Mouse (Mus musculus) hindbrain, embryonic 11.5 days (tissue): ENCODE data around the gene Nutm1. TPM values are rescaled to one million over a fixed set of nuclear protein-coding genes. Genes with fewer than 3 reads are reported as not detected.

Source experiments
- ATAC-seq: fragments of 200-750 bp; cut with Nextera tagmentation; 2 replicates; pipeline ENCODE4 v1.8.0; 2017; ENCODE audit warnings: mild to moderate bottlenecking, moderate TSS enrichment, moderate library complexity; ENCODE audit not compliant: low FRiP score
- DNase-seq: peaks from one replicate; pipeline ENCODE4 v3.0.0-alpha.2; 2015; ENCODE audit warnings: low spot score
- H3K27ac ChIP-seq: fragments of 300-500 bp; sonication (generic); 2 replicates; pipeline ENCODE4 v1.5.1; 2014; ENCODE audit warnings: mild to moderate bottlenecking, low read depth, low read length
- H3K27me3 ChIP-seq: fragments of 300-500 bp; sonication (generic); 2 replicates; pipeline ENCODE4 v1.6.1; 2014; ENCODE audit warnings: mild to moderate bottlenecking, low read length, moderate library complexity, mixed read lengths; ENCODE audit not compliant: control insufficient read depth, insufficient read depth
- H3K36me3 ChIP-seq: fragments of 300-500 bp; sonication (generic); 2 replicates; pipeline ENCODE4 v1.6.1; 2014; ENCODE audit warnings: mild to moderate bottlenecking, low read length, moderate library complexity, mixed read lengths; ENCODE audit not compliant: control insufficient read depth, insufficient read depth
- H3K4me1 ChIP-seq: fragments of 300-500 bp; sonication (generic); replicated peaks from 2 replicates; pipeline ENCODE4 v1.6.1; 2014; ENCODE audit warnings: low read length, mixed read lengths; ENCODE audit not compliant: control insufficient read depth, insufficient read depth
- H3K4me2 ChIP-seq: fragments of 300-500 bp; sonication (generic); replicated peaks from 2 replicates; pipeline ENCODE4 v1.6.1; 2014; ENCODE audit warnings: mild to moderate bottlenecking, low read depth, low read length
- H3K4me3 ChIP-seq: fragments of 300-500 bp; sonication (generic); 2 replicates; pipeline ENCODE4 v1.5.1; 2014; ENCODE audit warnings: low read depth, low read length
- H3K9ac ChIP-seq: fragments of 300-500 bp; sonication (generic); 2 replicates; pipeline ENCODE4 v1.6.1; 2014; ENCODE audit warnings: low read depth, low read length
- H3K9me3 ChIP-seq: fragments of 300-500 bp; sonication (generic); 2 replicates; pipeline ENCODE4 v1.6.1; 2016; ENCODE audit warnings: low read length; ENCODE audit not compliant: control insufficient read depth
- WGBS: fragments of 180-500 bp; shearing (Covaris S2); extraction: QIAGEN DNeasy Blood & Tissue Kit; methylation state at CpG from one replicate; pipeline ENCODE4 v1.1.7; 2014; 5-methylcytosine and 5-hydroxymethylcytosine counted together
- polyA plus RNA-seq: library from polyadenylated mRNA; unstranded; fragments of >200 nt; fragmentation: Nextera tagmentation; extraction: Ambion mirVana; gene quantifications from 2 replicates; pipeline ENCODE4 v1.2.1, GENCODE M21; 2014

Gene Nutm1
- polyA plus RNA-seq, 1 experiment from 2014 or later: 0.05 TPM

DNA sequence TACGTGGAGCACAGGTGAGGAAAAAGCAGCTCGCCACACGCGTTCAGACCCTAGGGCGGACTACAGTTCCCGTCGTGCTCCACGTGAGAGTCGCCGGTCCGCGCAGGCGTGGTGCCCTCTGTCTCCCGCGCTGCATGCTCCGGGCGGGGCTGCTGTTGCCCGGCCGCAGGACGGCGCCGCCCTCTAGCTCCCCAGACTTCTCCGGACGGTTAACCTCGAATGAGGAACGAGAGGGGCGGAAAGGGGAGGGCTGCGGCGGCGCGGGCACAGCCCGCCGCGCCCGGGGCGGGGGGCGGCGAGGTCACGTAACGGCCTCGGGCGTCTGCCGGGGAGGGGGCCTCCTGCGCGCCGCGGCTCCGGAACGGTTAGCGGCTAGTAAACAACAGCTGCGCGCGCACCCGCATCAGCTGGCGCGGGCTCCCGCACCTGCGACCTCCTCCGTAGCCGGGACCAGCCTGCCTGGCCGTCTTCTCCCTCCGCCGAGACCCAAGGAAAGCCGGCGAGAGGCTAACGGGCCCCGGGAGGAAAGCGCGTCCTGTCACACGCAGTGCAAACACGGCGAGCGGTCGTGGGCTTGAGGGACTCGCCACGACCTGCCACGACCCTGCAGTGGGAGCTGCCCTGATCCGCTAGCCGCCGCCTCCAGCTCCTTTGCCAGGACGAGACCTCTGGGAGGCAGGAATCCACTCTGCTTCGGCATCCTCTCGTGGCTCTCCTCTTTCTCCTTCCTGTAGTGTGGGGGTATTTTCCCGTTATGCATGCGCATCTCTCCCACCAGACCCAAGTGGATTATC, 6.6 kb upstream of the Nutm1 start, which contains the start of gene Slc12a6:
Gene Slc12a6 (plus strand): TSS at position 378 of the 794 bp plus-strand sequence.
- Histone ChIP-seq H3K9me3 (no peaks in the 10 kb centered on the region), H3K9ac (peak within 1 kb of the TSS; percentile 78), H3K4me3 (peak within 1 kb of the TSS; percentile 71), H3K36me3 (no peaks in the 10 kb centered on the region), H3K4me1 (no peaks in the 10 kb centered on the region), H3K4me2 (peak within 1 kb of the TSS; percentile 86), H3K27ac (peak within 1 kb of the TSS; percentile 92), H3K27me3 (no peaks in the 10 kb centered on the region)
- WGBS: under 1% methylated on average over 79 of the region's 85 CpGs
- peak; percentile 92 for DNase-seq
- peak; percentile 95 for ATAC-seq

DNA sequence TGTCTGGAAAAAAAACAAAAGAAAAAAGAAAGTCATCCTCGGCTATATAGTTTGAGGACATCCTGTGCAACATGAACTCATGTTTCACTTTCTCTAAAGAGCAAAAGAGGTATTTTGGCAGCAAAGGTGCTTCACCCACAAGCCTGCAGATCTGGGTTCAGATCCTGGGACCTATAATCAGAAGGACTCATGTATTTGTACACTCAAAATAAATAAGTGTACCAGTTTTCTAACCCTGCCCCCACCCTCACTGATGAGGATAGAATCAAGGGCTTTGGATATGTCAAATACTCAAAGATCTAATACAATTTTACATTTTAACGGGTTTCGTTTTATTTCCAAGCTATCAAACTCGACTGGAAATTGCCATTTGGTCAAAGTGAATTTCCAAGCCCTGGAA, 5.3 kb upstream of the Nutm1 start:
- DNase-seq (no peak), ATAC-seq (no peak)
- no peaks in the 10 kb centered on the region for H3K9me3 ChIP-seq
- no peaks in the 10 kb centered on the region for H3K36me3 ChIP-seq
- H3K9ac ChIP-seq: no peak overlapping the region
- no peak overlapping the region for H3K27ac ChIP-seq
- H3K4me1 ChIP-seq: no peaks in the 10 kb centered on the region
- H3K4me3 ChIP-seq: no peak overlapping the region
- 78% methylated on average over 4 of the region's 4 CpGs for WGBS
- H3K27me3 ChIP-seq: no peaks in the 10 kb centered on the region
- no peak overlapping the region for H3K4me2 ChIP-seq

DNA sequence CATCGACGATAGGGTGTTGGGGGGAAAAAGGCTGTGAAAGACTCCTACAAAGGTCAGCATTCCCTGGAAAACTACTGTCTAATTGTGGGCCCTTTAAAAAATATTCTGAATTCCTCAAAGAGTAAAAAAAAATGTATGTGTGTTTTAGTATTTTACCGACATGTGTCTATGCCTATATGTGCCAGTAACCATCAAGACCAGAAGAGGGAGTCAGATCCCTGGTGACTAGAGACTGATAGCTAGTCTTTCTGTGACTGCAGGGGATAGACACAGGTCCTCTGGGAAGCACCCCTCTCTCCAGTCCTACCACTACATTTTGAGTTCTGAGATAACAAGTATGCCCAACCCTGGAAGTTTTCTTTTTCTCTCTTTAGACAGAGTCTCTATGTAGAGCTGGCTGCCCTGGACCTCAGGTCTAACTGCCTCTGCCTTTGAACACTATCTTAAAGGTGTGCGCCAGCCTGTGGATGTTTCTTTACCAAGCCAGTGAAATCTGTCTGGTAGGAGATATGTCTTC, 3.7 kb upstream of the Nutm1 start:
- H3K36me3 ChIP-seq: no peaks in the 10 kb centered on the region
- H3K9ac ChIP-seq: peak overlapping the region; percentile 57
- 33% methylated on average over 4 of the region's 4 CpGs for WGBS
- no peaks in the 10 kb centered on the region for H3K27me3 ChIP-seq
- H3K4me3 ChIP-seq: peak overlapping the region; percentile 56
- no peak overlapping the region for H3K27ac ChIP-seq
- DNase-seq (no peak), ATAC-seq (no peak)
- no peaks in the 10 kb centered on the region for H3K4me1 ChIP-seq
- no peaks in the 10 kb centered on the region for H3K9me3 ChIP-seq
- H3K4me2 ChIP-seq: peak overlapping the region; percentile 60

DNA sequence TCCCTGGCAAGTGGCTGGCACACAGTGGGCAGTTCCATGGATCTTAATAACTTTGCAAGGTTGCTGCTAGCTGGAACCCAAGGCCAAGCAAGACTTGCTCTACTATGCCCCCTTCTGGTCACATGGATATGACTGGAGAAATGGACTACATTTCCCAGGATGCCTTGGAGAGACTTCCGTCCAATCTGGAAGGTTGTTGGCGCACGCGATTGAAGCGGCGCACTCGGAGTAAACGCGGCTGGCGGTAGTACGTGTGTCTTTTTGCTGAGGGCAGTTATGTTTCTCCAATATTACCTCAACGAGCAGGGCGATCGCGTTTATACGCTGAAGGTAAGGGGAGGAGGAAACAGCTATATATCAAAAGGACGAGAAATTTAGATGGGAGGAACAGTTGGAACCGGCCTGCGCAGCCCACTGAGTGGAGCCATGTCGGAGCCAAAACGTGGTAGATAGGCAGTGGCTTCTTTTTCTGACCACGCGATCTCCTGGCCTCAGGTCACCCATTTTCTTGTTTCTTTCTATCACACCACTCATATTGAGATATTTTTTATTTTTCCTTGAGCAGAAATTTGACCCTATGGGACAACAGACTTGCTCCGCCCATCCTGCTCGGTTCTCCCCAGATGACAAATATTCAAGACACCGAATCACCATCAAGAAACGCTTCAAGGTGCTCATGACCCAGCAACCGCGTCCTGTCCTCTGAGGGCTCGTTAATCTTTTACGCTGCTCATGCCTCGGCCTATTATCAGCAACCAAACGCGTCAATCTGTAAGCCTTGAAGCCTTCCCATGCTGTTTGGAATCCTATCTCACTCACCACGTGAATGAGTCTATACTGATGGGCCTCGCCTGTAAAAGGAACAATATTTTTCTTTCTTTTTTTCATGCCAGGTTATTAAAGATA, 2.9 kb upstream of the Nutm1 start, which contains the start of gene Nop10:
Gene Nop10 (plus strand): TSS at position 179 of the 906 bp plus-strand sequence.
- Histone ChIP-seq H3K27ac (0 out of 2 replicates have a peak within 1 kb of the TSS, but pooled peaks have one; percentile 10), H3K9ac (peak within 1 kb of the TSS; percentile 57), H3K36me3 (no peaks in the 10 kb centered on the region), H3K4me3 (peak within 1 kb of the TSS; percentile 56), H3K4me1 (no peaks in the 10 kb centered on the region), H3K9me3 (no peaks in the 10 kb centered on the region), H3K4me2 (peak within 1 kb of the TSS; percentile 60), H3K27me3 (no peaks in the 10 kb centered on the region)
- under 1% methylated on average over 36 of the region's 36 CpGs for WGBS
- ATAC-seq (peak; percentile 55), DNase-seq (peak; percentile 93)

DNA sequence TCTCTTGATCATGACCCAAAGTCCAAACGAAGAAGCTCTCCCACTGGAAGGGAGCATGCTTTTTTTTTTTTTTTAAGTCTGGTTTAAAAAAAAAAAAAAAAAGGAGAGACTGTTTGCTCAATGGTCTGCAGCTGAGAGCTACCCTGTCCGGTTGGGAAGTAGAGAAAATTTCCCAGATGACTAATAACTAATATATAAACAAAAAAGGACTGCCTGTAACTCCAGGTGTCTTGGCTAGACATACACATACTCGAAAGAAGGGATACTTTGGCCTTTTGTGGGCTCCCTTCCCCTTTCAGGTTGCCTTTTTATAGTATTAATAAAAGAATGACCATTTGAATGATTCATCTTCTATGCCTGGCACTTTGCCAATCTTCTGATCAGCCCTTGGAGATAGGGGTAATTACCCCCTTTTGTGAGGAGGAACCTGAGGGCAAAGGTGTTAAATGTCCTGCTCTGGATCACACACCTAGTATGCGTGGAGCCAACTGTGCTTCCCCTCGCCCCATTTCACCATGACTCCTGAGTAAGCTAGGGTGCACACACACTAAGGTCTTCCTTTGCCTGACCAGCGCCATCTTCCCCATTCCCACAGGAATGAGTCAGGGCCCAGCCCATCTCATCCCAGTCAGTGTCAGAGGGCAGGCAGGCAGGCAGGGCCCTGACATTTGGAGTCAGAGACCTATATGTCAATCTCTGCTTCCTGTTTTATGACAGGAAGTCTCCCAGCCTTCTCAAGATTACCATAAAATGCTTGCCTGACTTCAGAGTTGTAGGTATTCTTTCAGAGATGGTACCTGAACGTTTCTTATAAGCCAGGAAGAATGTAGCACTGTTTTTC, 4.2 kb downstream of the Nutm1 start:
- ATAC-seq (no peak), DNase-seq (no peak)
- Histone ChIP-seq H3K9ac (no peak overlapping the region), H3K9me3 (no peaks in the 10 kb centered on the region), H3K4me3 (no peak overlapping the region), H3K36me3 (no peaks in the 10 kb centered on the region), H3K27me3 (no peaks in the 10 kb centered on the region), H3K4me2 (no peak overlapping the region), H3K4me1 (no peaks in the 10 kb centered on the region), H3K27ac (no peak overlapping the region)
- 77% methylated on average over 7 of the region's 7 CpGs for WGBS

DNA sequence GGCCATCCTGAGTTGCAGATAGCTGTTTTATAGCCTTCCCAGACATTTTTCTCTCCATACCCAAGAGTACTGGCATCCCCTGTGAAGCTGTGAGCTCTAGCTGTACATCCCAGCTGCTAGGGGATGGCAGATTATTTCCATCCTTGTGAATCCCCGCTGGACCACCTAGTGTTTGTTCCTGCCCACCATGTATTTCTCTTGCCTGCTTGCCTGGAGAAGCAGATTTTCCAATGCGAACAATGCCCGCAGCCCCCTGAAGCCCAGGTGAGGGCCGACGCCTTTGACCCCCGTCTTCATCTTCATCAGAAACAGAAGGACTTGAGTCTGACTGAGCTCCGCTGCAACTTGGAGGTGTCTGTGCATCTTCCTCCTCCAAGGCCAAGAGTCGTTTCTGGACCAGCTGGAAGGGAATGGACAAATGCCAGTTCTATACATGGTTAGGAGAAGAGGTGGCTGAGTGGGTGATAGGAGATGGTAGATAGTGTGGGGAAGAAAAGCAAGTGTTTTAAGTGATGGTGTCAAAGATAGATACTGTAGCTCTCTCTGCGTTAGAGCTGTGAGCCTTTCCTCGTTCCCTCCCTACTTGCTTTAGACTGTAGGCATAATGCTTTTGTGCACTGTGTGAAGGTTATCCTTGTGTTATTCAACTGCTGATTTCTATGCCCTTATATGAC, 9.2 kb downstream of the Nutm1 start:
- H3K9me3 ChIP-seq: no peaks in the 10 kb centered on the region
- H3K27ac ChIP-seq: no peak overlapping the region
- ATAC-seq: no peak
- H3K4me1 ChIP-seq: no peaks in the 10 kb centered on the region
- DNase-seq: no peak
- H3K27me3 ChIP-seq: no peaks in the 10 kb centered on the region
- H3K4me2 ChIP-seq: no peak overlapping the region
- no peak overlapping the region for H3K9ac ChIP-seq
- H3K36me3 ChIP-seq: no peaks in the 10 kb centered on the region
- 89% methylated on average over 10 of the region's 10 CpGs for WGBS
- H3K4me3 ChIP-seq: no peak overlapping the region

DNA sequence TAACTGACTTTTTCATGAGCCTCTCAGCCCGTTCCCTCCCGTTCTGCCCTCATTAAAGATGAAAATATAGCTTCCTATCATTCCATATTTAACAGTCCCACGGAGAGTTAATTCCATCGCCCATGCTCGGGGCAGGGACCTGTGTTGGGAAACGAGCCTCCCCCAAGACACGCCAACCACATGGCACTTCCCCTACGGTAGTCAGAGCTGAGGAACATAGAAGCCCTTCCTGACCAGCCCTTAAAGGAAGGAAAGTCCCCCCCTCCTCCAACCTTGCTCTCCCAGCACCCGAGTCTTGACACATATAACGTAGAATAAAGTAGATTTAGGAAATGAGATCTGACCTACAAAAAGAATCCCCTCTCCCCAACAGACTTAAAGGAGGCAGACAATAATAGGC, 11.8 kb downstream of the Nutm1 start:
- ATAC-seq: no peak
- no peak overlapping the region for H3K9ac ChIP-seq
- H3K27ac ChIP-seq: no peak overlapping the region
- no peak overlapping the region for H3K4me2 ChIP-seq
- H3K36me3 ChIP-seq: no peaks in the 10 kb centered on the region
- no peak overlapping the region for H3K4me3 ChIP-seq
- no peaks in the 10 kb centered on the region for H3K27me3 ChIP-seq
- DNase-seq: no peak
- no peaks in the 10 kb centered on the region for H3K4me1 ChIP-seq
- 93% methylated on average over 10 of the region's 10 CpGs for WGBS
- H3K9me3 ChIP-seq: no peaks in the 10 kb centered on the region
